Mouse (Mus musculus) brain, embryonic 18.5 days (tissue): ENCODE results near the gene Sh3bgrl2.

Experiments
- DNase-seq: peaks from one replicate; pipeline ENCODE4 v3.0.0-alpha.2; 2012; ENCODE audit warnings: low read depth, low spot score

Gene Sh3bgrl2

GRCm38 (mm10) chr9:83628669-83629612 lies 80.8 kb downstream of the Sh3bgrl2 start:
- DNase-seq = no peak

- DNase-seq = no peak
Measured at GRCm38 (mm10) chr9:83630341-83630740, 82.2 kb downstream of the Sh3bgrl2 start.

- DNase-seq = no peak
Measured at GRCm38 (mm10) chr9:83631920-83632319, 83.8 kb downstream of the Sh3bgrl2 start.

- no peak for DNase-seq
Measured at GRCm38 (mm10) chr9:83634703-83635102, 86.6 kb downstream of the Sh3bgrl2 start.

- no peak for DNase-seq
Measured at GRCm38 (mm10) chr9:83635997-83636396, 87.9 kb downstream of the Sh3bgrl2 start.

GRCm38 (mm10) chr9:83643139-83643538 lies 95.0 kb downstream of the Sh3bgrl2 start:
- DNase-seq = no peak

- DNase-seq = no peak
Measured at GRCm38 (mm10) chr9:83643833-83644232, 95.7 kb downstream of the Sh3bgrl2 start.

GRCm38 (mm10) chr9:83646215-83646614 lies 98.1 kb downstream of the Sh3bgrl2 start:
- DNase-seq = no peak

- no peak for DNase-seq
Measured at GRCm38 (mm10) chr9:83646691-83647090, 98.6 kb downstream of the Sh3bgrl2 start.

GRCm38 (mm10) chr9:83647919-83648705 lies 100.0 kb downstream of the Sh3bgrl2 start:
- no peak for DNase-seq

- DNase-seq = no peak
Measured at GRCm38 (mm10) chr9:83648733-83649132, 100.6 kb downstream of the Sh3bgrl2 start.

- DNase-seq = no peak
Measured at GRCm38 (mm10) chr9:83652015-83652414, 103.9 kb downstream of the Sh3bgrl2 start.

GRCm38 (mm10) chr9:83652590-83653172 lies 104.6 kb downstream of the Sh3bgrl2 start:
- DNase-seq = no peak

- no peak for DNase-seq
Measured at GRCm38 (mm10) chr9:83654601-83655000, 106.5 kb downstream of the Sh3bgrl2 start.

- no peak for DNase-seq
Measured at GRCm38 (mm10) chr9:83656960-83657651, 109.0 kb downstream of the Sh3bgrl2 start.

- DNase-seq = no peak
Measured at GRCm38 (mm10) chr9:83657652-83658002, 109.5 kb downstream of the Sh3bgrl2 start.

- DNase-seq = no peak
Measured at GRCm38 (mm10) chr9:83659081-83659480, 111.0 kb downstream of the Sh3bgrl2 start.

GRCm38 (mm10) chr9:83661811-83662210 lies 113.7 kb downstream of the Sh3bgrl2 start:
- DNase-seq = no peak

GRCm38 (mm10) chr9:83663981-83664897 lies 116.1 kb downstream of the Sh3bgrl2 start:
- no peak for DNase-seq

- no peak for DNase-seq
Measured at GRCm38 (mm10) chr9:83664951-83665350, 116.8 kb downstream of the Sh3bgrl2 start.
